Mouse (Mus musculus): ENCODE measurements around the gene Ifnar1. TPM values are rescaled to one million over a fixed set of nuclear protein-coding genes. Genes with fewer than 3 reads are reported as not detected.
"Not testable (repeated sequence)": the region's sequence is repeated elsewhere in the genome, so short reads cannot be mapped to it uniquely, and the experiment has no call there.

The Ifnar1 gene
- polyA plus RNA-seq, 1 experiment from 2014 or later, result 46.5 TPM

DNA sequence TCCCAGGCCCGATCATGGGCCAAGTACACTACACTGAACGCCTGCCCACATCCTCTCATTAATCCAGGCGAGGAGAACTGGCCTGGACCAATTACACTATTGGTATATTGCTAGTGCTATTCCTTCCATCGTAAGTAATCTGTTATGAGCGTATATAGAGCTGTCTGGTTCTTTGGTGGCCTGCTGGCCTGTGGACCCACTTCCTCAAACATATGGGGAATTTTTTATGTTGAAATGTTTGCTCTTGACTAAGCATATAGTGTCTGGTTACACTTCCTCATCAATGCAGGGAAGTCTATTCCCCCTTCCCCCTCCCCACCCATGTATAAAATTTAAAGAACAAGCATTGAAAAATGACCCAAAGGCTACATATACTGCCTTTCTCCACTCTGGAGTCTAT, 37.0 kb downstream of the Ifnar1 start:
- WGBS, result 85% methylated on average over 5 of the region's 5 CpGs
- no peaks in the 10 kb centered on the region for H3K4me1 ChIP-seq (replicated peaks)
- ATAC-seq (ENCODE audit: low read depth), result no peak

DNA sequence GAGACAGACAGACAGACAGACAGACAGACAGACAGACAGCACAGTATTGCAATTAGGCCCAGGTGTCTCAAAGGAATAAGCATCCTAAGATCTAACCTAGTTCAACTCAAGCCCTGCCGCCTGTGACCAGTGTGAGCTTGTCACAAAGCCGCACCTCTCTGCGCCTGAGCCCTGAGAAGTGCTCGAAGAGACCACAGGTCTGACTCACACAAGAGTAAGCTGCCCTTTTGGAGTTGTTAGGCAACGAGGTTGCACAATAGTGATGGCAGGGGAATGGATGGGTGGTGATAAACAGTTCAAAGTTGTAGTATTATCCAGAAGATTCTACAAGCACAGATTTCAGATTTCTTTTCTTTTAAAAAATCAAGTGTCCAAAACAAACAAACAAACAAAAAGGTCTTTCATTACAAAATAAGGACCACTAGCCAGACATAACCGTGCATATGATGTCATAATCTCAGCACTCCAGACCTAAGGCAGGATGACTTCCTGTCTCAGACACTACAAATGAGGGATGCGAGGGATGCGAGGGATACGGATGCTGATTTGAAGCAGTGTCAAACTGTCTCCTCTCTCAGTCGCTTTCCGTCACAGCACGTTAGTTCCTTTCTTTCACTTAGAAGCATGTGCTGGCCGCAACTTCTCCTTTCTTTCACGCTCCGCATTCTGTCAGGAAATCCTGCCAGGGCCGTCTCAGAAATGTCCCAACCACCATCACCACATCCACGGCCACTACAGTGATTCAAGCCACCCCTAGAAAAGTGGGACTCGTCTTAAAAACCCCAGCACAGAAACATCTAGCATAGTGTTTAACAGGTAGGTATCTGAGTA, 37.7 kb downstream of the Ifnar1 start:
- Histone ChIP-seq H3K27ac (replicated peaks) (no peak overlapping the region), H3K9ac (0 out of 2 replicates have a peak overlapping the region, but pooled peaks have one; percentile 1), H3K4me2 (no peak overlapping the region), H3K9me3 (no peaks in the 10 kb centered on the region), H3K27me3 (no peaks in the 10 kb centered on the region), H3K4me3 (no peak overlapping the region), H3K36me3 (no peaks in the 10 kb centered on the region), H3K4me1 (replicated peaks) (no peaks in the 10 kb centered on the region)
- 62% methylated on average over 18 of the region's 18 CpGs for WGBS
- ATAC-seq (ENCODE audit: low read depth), result no peak

More for the DNA sequence above, 37.0 kb downstream of the Ifnar1 start:
- Histone ChIP-seq H3K27me3 (no peaks in the 10 kb centered on the region), H3K9ac (0 out of 2 replicates have a peak overlapping the region, but pooled peaks have one; percentile 1), H3K9me3 (no peaks in the 10 kb centered on the region), H3K4me2 (no peak overlapping the region), H3K4me3 (no peak overlapping the region), H3K27ac (replicated peaks) (no peak overlapping the region), H3K36me3 (no peaks in the 10 kb centered on the region)

DNA sequence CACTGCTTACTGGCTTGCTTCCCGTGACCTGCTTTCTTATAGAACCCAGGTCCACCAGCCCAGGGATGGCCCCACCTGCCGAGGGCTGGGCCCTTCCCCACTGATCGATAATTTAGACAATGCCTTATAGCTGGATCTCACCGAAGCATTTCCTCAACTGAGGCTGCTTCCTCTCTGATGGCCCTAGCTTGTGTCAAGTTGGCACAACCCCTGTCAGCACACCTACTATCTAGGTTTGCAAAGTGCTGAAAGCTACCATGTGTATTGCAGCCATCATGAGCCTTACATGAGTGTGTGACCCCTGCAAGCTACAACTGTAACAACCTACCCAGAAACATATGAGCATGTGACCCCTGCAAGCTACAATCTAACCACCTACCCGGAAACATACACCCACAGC, 39.2 kb downstream of the Ifnar1 start:
- no peak overlapping the region for H3K27ac ChIP-seq (replicated peaks)
- H3K4me2 ChIP-seq, result no peak overlapping the region
- ATAC-seq (ENCODE audit: low read depth), result no peak
- no peaks in the 10 kb centered on the region for H3K9me3 ChIP-seq
- WGBS, result 79% methylated on average over 5 of the region's 5 CpGs
- H3K36me3 ChIP-seq, result no peaks in the 10 kb centered on the region
- H3K4me3 ChIP-seq, result no peak overlapping the region
- no peak overlapping the region for H3K9ac ChIP-seq
- H3K27me3 ChIP-seq, result no peaks in the 10 kb centered on the region
- H3K4me1 ChIP-seq (replicated peaks), result no peaks in the 10 kb centered on the region

- no peak overlapping the region for H3K27ac ChIP-seq (replicated peaks)
- WGBS, result 93% methylated on average over 6 of the region's 6 CpGs
- H3K4me1 ChIP-seq (replicated peaks), result no peaks in the 10 kb centered on the region
- no peaks in the 10 kb centered on the region for H3K36me3 ChIP-seq
- H3K4me3 ChIP-seq, result no peak overlapping the region
- H3K9me3 ChIP-seq, result no peaks in the 10 kb centered on the region
- ATAC-seq (ENCODE audit: low read depth), result no peak
- no peaks in the 10 kb centered on the region for H3K27me3 ChIP-seq
- H3K4me2 ChIP-seq, result no peak overlapping the region
- no peak overlapping the region for H3K9ac ChIP-seq
Measured at GRCm38 (mm10) chr16:91526274-91526673, 41.2 kb downstream of the Ifnar1 start.

- no peak overlapping the region for H3K9ac ChIP-seq
- no peaks in the 10 kb centered on the region for H3K9me3 ChIP-seq
- 75% methylated on average over 10 of the region's 10 CpGs for WGBS
- H3K36me3 ChIP-seq, result no peaks in the 10 kb centered on the region
- no peaks in the 10 kb centered on the region for H3K4me1 ChIP-seq (replicated peaks)
- no peak for ATAC-seq (ENCODE audit: low read depth)
- no peak overlapping the region for H3K27ac ChIP-seq (replicated peaks)
- H3K4me3 ChIP-seq, result no peak overlapping the region
- H3K27me3 ChIP-seq, result no peaks in the 10 kb centered on the region
- no peak overlapping the region for H3K4me2 ChIP-seq
Measured at GRCm38 (mm10) chr16:91527051-91527450, 42.0 kb downstream of the Ifnar1 start.

DNA sequence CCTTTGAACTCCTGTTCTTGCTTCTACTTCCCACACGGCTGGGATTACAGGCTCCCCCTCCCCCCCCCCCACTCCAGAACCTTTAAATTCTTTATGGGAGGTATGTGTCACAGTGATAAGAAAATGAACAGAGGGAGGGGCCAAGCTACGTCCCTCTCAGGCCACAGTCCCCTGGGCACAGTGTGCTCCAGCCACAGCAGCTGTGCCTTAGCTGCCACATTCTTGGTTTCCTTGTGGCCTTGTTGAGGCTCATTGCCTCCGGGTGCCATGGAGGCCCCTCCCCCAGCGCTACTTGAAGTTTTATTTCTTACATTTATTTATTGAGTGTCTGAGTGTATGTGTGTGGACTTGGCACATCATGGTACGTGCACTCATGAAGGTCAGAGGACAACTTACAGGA, 42.5 kb downstream of the Ifnar1 start:
- Histone ChIP-seq H3K27me3 (no peaks in the 10 kb centered on the region), H3K9ac (no peak overlapping the region), H3K4me1 (replicated peaks) (no peaks in the 10 kb centered on the region), H3K4me2 (no peak overlapping the region), H3K27ac (replicated peaks) (no peak overlapping the region), H3K36me3 (no peaks in the 10 kb centered on the region), H3K9me3 (no peaks in the 10 kb centered on the region), H3K4me3 (no peak overlapping the region)
- 70% methylated on average over 5 of the region's 5 CpGs for WGBS
- no peak for ATAC-seq (ENCODE audit: low read depth)

DNA sequence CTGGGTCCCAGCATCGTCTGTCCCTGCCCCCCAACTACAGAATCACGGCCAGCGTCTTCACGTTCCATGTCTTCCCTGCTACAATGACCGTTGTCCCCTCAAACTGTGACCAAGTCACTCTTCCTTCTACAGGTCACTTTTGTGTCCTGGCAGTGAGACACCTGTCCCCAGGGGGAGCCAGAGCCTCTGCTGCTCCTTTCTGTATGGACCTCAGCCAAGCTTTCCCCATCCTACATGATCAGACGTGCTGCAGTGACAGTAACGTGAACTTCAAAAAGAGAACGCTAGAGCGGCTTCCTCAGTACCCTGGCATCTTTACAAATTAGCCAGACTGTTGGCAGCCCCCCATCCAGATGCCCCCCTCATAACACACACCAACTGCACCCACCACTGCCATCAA, 43.5 kb downstream of the Ifnar1 start:
- Histone ChIP-seq H3K4me3 (no peak overlapping the region), H3K4me1 (replicated peaks) (no peaks in the 10 kb centered on the region), H3K4me2 (no peak overlapping the region), H3K36me3 (no peaks in the 10 kb centered on the region), H3K9me3 (no peaks in the 10 kb centered on the region), H3K27ac (replicated peaks) (no peak overlapping the region), H3K27me3 (no peaks in the 10 kb centered on the region), H3K9ac (no peak overlapping the region)
- ATAC-seq (ENCODE audit: low read depth), result no peak
- 83% methylated on average over 9 of the region's 9 CpGs for WGBS

DNA sequence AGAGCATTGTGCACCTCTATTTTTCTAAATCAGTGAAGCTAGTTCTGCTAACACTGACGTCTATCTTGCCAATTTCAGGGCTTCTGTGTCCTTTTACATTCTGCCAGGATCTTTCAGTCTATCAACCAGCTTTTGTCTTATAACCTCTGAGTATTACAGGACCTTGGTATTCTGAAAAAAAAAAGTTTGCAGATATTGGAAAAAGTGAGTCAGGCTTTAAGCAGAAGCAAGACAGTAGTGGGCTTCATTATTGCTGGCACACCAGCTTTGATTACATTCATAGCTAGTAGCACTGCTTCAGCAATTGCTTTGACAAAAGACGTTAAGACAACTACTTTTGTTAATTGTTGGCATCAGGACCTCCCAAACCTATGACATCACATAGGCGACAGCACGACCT, 45.8 kb downstream of the Ifnar1 start:
- not testable (repeated sequence) for H3K27ac ChIP-seq (replicated peaks); ATAC-seq (ENCODE audit: low read depth)
- WGBS, result 81% methylated on average over 4 of the region's 4 CpGs

GRCm38 (mm10) chr16:91531856-91532255, 46.8 kb downstream of the Ifnar1 start:
- no peak for ATAC-seq (ENCODE audit: low read depth)
- no peak overlapping the region for H3K27ac ChIP-seq (replicated peaks)
- no peak overlapping the region for H3K9ac ChIP-seq
- no peak overlapping the region for H3K4me3 ChIP-seq
- H3K4me2 ChIP-seq, result no peak overlapping the region
- H3K36me3 ChIP-seq, result no peaks in the 10 kb centered on the region
- no peaks in the 10 kb centered on the region for H3K27me3 ChIP-seq
- no peaks in the 10 kb centered on the region for H3K4me1 ChIP-seq (replicated peaks)
- 68% methylated on average over 6 of the region's 6 CpGs for WGBS
- no peaks in the 10 kb centered on the region for H3K9me3 ChIP-seq

More for the DNA sequence above, 45.8 kb downstream of the Ifnar1 start:
- not testable (repeated sequence) for H3K27me3 ChIP-seq; H3K9ac ChIP-seq; H3K4me3 ChIP-seq; H3K4me1 ChIP-seq (replicated peaks); H3K9me3 ChIP-seq; H3K36me3 ChIP-seq; H3K4me2 ChIP-seq

DNA sequence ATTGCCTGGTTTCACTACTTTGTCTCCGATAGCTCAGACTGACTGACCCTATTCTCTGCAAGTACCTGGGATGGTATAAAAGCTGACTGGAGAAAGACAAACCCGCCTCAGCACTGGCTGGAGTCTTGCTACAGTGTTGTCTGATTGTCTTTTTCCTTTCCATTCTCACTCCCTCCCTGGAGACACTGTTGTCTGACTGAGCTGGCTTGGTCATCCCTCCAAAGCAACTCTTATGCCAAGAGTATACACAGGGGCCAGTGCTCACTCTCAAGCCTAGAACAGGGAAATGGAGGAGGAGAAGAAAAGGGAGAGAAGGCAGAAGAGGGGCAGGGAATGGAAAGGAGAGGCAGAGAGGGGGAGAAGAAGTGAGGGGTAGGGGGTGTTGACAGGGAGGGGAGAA, 47.4 kb downstream of the Ifnar1 start:
- no peak overlapping the region for H3K4me2 ChIP-seq
- WGBS, result 17% methylated on average over 2 of the region's 2 CpGs
- no peaks in the 10 kb centered on the region for H3K4me1 ChIP-seq (replicated peaks)
- no peak for ATAC-seq (ENCODE audit: low read depth)
- H3K27ac ChIP-seq (replicated peaks), result no peak overlapping the region
- H3K4me3 ChIP-seq, result no peak overlapping the region
- H3K27me3 ChIP-seq, result no peaks in the 10 kb centered on the region
- H3K9me3 ChIP-seq, result no peaks in the 10 kb centered on the region
- H3K9ac ChIP-seq, result no peak overlapping the region
- no peaks in the 10 kb centered on the region for H3K36me3 ChIP-seq

DNA sequence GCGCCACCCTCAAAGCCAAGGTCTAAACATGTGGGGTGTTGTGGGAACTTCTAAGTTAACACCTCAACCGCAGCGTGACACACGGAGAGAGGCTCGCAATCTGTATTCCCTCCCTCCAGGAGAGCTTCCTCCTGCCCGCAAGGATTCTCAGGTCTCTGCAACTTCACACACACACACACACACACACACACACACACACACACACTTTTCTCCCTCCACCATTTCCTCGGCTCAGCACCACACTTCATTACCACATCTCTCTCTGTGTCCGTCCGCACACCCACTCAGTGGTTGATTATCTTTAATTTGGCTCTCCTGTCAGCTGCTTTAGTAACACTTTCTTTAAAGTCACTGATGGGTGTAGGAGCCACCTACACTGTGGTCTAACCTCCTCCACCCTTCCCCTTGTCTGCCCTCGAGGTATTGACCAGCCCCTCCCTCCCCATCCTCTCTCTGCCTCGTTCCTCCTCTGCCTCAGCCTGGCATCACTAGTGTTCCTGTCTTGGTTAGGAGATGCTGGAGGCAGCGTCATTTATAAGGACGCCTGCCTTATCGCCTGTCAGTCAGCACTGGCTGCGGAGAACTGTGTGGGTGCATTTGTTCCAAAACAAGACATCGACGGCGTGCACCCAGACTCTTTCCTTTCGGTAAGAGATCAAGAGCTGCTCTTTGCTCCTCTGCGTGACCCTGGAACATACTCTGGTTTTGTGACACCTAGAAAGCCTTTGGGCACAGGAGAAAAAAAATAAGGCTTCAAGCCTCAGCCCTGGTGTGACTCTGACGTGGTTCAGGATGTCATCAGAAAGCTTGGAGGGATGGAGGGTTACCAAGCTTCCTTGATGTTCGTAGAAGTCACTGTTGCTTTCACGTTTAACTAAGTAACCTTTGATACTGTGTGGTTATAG, 48.3 kb downstream of the Ifnar1 start:
- no peaks in the 10 kb centered on the region for H3K27me3 ChIP-seq
- H3K9me3 ChIP-seq, result no peaks in the 10 kb centered on the region
- H3K9ac ChIP-seq, result no peak overlapping the region
- ATAC-seq (ENCODE audit: low read depth), result no peak
- H3K4me3 ChIP-seq, result no peak overlapping the region
- H3K4me1 ChIP-seq (replicated peaks), result no peaks in the 10 kb centered on the region
- H3K4me2 ChIP-seq, result no peak overlapping the region
- WGBS, result 73% methylated on average over 23 of the region's 23 CpGs
- H3K27ac ChIP-seq (replicated peaks), result no peak overlapping the region
- no peaks in the 10 kb centered on the region for H3K36me3 ChIP-seq

DNA sequence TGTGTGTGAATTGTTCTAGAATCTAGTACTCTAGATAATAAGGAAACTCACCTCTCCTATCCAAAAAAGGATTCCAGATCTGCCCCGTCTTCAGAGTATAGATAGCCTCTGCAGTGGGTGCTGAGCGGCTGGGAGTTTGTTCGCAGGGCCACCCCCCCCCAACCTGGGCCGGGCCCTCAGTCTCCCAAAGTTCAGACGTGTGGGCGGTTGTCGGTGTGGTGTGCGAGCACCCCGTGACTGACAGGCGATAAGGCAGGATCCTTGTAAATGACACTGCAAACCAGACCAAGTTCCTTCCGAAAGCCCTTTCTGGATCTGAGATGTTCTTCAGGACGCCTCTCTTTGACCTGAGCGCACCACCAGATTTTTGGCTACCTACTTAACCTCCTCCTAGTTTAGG, 49.4 kb downstream of the Ifnar1 start:
- H3K27ac ChIP-seq (replicated peaks), result no peak overlapping the region
- no peaks in the 10 kb centered on the region for H3K4me1 ChIP-seq (replicated peaks)
- H3K4me3 ChIP-seq, result no peak overlapping the region
- H3K27me3 ChIP-seq, result no peaks in the 10 kb centered on the region
- no peaks in the 10 kb centered on the region for H3K36me3 ChIP-seq
- H3K9me3 ChIP-seq, result no peaks in the 10 kb centered on the region
- H3K9ac ChIP-seq, result no peak overlapping the region
- H3K4me2 ChIP-seq, result no peak overlapping the region
- 50% methylated on average over 13 of the region's 13 CpGs for WGBS
- peak; percentile 50; the same call in 1 of the 2 replicates for ATAC-seq (ENCODE audit: low read depth)
